Mouse (Mus musculus): ENCODE results near the gene Capn7.

The Capn7 gene

DNA sequence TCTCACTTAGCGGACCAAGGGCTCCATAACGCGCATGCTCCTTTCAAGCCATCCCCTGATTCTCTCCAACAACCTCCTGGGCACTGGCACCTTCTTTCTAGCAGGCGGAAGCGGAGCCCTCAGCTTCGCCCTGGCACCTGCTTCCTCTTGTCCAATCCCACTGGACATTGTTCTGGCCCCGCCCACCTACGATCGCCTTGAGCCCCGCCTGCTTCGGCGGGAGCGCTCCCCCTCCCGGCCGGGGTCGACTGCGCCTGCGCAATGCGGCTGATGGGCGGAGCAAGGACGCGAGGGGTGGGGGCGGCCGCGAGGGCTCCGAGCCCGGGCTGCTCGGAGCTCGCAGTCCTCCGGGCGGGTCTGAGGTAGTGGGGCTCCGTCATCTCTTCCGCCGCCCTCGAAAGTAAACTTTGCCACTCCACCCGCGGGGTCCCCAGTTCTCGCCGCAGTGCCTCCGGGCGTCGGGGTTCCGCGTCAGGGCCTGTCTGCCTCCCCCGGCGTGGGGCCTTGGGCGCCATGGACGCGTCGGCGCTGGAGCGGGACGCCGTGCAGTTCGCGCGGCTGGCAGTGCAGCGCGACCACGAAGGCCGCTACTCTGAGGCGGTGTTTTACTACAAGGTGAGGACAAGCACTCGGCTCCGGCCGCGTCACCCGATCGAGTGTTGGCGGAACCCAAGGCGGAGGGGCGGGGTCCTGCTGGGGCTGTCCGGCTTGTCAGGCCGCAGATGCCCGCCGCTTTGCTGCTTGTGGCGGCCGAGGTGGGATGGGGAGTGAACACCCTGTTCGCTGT is at the start of gene Capn7:
Capn7 (plus strand) TSS at position 270 of the 787 bp plus-strand sequence.
- in situ Hi-C loops (cut with MboI; ENCODE audit: low sequenced_read_pairs), result no loop called here

GRCm38 (mm10) chr14:31313192-31313591 is 23.2 kb upstream of the Capn7 start:
- in situ Hi-C loops (cut with MboI; ENCODE audit: low sequenced_read_pairs), result no loop called here

DNA sequence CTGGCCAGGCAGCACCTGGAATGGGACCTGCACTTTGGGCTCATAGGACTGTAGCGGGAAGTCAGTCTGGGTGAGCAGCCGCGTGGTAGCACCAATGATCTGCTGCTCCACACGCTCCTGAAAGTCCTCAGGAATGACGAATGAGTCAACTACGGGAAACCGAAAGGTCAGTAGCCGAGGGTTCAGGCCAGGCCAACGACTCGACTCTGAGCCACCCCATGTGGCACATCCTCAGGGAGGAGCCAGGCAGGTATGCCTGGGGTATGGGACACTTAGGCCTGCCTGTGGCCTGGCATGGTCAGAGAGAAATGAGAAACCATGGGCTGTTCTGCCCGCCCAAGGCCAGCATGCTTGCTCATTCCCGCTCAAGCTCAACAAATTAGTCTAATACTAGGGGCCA is 19.8 kb upstream of the Capn7 start:
- in situ Hi-C loops (cut with MboI; ENCODE audit: low sequenced_read_pairs), result no loop called here

DNA sequence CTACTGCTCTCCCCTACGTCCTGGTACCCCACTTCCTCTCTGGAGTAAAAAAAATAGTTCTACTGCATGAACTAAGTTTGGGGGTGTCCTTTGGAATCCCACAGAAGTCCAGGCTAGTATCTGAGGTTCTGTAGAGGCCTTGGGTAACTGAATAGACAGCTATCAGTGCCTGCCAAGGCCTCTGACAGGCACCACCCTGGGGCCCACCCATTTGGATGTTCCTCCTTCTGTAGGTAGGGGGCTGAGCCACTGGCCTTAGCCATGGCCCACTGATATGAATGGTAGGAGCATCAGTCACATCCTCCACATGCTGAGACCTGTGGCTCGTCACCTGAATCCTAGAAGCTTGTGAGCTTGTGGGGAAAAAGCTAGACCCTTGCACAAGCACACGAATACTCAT is 18.7 kb upstream of the Capn7 start:
- in situ Hi-C loops (cut with MboI; ENCODE audit: low sequenced_read_pairs), result no loop called here

- in situ Hi-C loops (cut with MboI; ENCODE audit: low sequenced_read_pairs), result no loop called here
Measured at GRCm38 (mm10) chr14:31319546-31319945, 16.9 kb upstream of the Capn7 start.

DNA sequence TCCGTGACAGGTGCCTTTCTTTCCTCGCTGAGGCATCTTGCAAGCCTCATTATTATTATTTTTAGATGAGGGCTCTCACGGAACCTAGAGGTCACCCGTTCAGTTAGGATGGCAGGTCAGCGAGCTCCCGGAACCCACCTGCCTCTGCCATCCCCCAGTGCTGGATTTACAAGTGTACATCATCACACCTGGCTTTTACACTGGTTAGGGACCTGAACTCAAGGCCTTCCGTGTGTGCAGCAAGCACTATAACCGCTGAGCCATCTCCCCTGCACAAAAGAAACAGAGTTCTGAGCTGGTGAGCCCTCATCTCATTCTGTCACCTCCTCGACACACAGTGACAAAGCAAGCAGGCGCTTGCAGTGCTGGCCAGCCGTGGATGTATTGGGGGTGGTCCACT is 15.3 kb upstream of the Capn7 start:
- in situ Hi-C loops (cut with MboI; ENCODE audit: low sequenced_read_pairs), result no loop called here

DNA sequence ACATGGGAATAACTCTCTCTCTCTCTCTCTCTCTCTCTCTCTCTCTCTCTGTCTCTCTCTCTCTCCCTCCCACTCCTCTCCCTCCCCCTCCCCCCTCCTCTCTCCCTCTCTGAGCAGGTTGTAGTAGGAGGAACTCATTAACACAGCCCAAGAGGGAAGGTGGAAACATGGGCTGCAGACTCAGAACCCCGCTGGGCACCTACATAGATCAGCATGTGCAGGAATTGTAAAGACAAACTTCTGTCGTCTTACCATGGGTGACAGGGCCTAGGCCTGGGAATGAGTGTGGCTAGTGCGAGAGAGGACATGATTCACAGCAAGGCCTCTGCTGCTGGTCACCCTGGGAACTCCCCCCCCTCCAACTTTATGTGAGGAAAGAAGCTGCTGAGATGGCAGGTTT is 14.2 kb upstream of the Capn7 start:
- in situ Hi-C loops (cut with MboI; ENCODE audit: low sequenced_read_pairs), result no loop called here

- in situ Hi-C loops (cut with MboI; ENCODE audit: low sequenced_read_pairs), result no loop called here
Measured at GRCm38 (mm10) chr14:31323189-31323588, 13.2 kb upstream of the Capn7 start.

DNA sequence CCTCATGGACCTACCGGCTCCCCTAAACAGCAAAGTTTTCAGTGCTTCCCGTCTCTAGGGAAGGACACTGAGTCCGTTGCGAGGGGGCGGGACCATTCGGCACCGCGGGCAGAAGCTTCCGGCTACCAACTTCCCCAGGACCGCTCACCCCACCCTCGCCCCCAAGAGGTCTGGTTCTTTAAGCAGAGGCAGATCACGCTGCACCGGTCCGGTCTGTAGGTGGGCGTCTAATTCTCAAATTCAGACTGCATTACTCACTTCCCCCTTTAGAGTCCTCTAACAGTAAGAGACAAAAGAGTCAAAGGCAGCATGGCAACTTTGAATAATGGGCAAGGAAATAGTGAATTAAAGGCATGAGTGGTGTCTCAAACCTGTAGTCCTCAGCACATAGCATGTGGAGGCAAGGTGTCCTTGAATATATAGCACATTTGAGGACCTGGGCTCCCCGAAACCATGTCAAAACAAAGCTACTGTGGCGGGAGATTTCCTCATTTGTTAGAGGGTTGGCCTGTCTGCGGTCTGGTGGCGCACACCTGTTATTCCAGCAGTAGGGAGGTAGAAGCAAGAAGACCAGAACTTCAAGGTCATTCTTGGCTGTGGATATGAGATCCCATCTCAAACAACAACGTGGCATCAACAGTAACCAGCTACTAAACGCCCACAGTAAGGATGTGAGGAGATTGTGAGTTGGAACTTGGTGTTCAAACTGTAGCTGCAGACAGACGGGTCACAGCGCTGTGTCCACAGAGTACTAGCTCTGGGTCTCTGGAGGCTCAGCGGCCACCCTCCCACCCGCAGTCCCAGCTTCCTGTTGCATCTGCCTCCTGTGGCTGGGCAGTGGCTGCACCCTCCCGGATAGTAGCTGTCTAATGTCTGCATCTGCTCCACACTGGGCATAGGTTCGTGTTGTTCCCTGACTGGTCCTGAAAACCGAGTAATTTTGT is 12.3 kb upstream of the Capn7 start, which contains the start of gene Dnah1:
Dnah1 (minus strand) TSS at position 48 of the 944 bp plus-strand sequence.
- in situ Hi-C loops (cut with MboI; ENCODE audit: low sequenced_read_pairs), result no loop called here

- in situ Hi-C loops (cut with MboI; ENCODE audit: low sequenced_read_pairs), result loop anchor here (5.0 kb wide), 1 partner anchor 53 kb away; no protein-coding TSS in a partner anchor
Measured at GRCm38 (mm10) chr14:31324851-31325250, 11.6 kb upstream of the Capn7 start.

DNA sequence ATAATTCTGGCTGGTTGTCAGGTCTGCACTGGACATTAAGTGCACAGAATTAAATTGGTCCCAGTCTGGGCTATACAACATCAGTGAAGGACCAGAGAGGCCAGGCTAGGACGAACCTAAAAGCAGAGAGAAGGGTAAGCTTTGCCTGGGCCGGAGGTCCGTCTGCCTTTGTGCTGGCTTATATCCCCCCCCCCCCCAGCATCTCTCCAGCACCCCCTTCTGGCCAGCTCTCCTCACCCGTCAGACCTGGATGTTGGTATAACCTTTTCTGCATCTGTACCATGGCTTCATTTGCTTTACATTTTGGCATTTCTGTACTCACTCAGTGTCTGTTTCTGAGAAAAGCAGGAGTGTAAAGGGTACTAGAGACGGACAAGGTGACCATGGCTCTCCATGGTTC is 10.9 kb upstream of the Capn7 start:
- in situ Hi-C loops (cut with MboI; ENCODE audit: low sequenced_read_pairs), result loop anchor here (5.0 kb wide), 1 partner anchor 53 kb away; no protein-coding TSS in a partner anchor

GRCm38 (mm10) chr14:31326770-31327169 is 9.7 kb upstream of the Capn7 start:
- in situ Hi-C loops (cut with MboI; ENCODE audit: low sequenced_read_pairs), result loop anchor here (5.0 kb wide), 1 partner anchor 54 kb away; no protein-coding TSS in a partner anchor

DNA sequence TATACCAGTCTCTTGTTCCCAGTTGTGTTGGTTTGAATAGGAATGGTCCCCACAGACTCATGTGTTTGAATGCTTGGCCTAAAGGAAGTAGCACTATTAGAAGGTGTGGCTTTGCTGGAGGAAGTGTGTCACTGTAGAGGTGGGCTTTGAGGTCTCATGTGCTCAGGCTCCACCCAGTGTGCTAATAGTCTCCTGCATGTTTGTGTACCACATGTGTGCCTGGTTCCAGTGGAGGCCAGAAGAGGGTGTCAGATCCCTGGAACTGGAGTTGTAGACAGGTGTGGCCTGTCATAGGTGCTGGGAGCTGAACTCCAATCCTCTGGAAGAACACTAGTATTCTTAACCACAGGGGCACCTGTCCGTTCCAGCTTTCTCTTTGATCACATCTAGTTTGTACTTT is 9.2 kb upstream of the Capn7 start:
- in situ Hi-C loops (cut with MboI; ENCODE audit: low sequenced_read_pairs), result loop anchor here (5.0 kb wide), 1 partner anchor 55 kb away; no protein-coding TSS in a partner anchor

GRCm38 (mm10) chr14:31327681-31328080 is 8.8 kb upstream of the Capn7 start:
- in situ Hi-C loops (cut with MboI; ENCODE audit: low sequenced_read_pairs), result loop anchor here (5.0 kb wide), 1 partner anchor 55 kb away; no protein-coding TSS in a partner anchor

DNA sequence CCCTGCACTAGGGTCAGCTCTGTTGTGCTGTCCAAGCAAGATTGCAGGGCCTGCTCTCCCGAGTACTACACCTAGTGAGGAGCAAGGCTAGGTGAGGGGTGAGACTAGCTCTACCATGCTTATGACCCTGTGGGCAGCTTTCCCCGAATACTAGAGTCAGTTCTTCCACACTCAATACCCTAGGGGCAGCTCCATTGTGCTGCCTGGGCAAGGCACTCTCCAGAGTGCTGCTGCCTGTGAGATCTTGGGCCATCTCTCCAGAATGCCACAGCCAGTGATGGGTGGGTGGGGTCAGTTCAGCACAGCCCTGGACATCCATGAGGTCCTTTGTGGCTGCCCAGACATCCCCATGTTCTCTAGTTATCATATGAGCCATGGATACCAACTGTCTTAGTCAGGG is 6.7 kb upstream of the Capn7 start:
- in situ Hi-C loops (cut with MboI; ENCODE audit: low sequenced_read_pairs), result loop anchor here (5.0 kb wide), 1 partner anchor 57 kb away; no protein-coding TSS in a partner anchor

DNA sequence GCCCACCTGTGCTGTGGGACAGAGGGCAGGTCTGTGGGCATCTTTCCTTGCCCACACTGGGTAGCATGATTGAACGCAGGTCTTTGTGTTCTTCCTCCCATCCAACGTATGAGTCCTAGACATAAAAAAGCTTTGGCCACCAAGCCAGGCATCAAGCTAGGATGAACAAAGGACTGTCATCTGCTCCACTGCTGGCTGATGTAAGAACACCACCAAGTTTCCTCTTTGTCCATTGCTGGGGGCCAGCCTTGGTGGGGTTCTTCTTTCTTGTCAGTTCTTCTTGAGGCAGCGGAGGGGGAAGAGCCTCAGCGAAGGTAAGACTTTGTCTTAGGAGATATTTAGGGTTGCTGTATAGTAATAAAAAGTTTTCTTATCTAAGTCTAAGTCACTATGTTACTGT is 5.5 kb upstream of the Capn7 start:
- in situ Hi-C loops (cut with MboI; ENCODE audit: low sequenced_read_pairs), result no loop called here

DNA sequence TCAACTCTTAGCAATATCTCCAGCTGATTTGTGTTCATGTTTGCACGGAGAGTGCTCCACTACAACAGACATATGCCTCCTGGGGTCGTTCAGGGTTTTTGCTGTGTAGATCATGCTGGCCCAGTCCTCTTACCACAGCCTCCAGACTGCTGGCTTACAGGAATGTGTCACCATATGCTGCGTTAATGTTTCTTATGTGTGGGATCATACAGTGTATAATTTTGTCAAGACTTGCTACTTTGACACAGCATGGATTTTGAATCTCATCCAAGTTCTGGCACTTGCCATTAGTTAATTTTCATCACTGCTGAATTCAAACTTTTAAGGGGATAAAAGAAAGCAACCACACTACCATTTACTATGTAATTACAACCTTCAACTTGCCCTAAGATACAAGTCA is 673 bp upstream of the Capn7 start:
- in situ Hi-C loops (cut with MboI; ENCODE audit: low sequenced_read_pairs), result no loop called here

DNA sequence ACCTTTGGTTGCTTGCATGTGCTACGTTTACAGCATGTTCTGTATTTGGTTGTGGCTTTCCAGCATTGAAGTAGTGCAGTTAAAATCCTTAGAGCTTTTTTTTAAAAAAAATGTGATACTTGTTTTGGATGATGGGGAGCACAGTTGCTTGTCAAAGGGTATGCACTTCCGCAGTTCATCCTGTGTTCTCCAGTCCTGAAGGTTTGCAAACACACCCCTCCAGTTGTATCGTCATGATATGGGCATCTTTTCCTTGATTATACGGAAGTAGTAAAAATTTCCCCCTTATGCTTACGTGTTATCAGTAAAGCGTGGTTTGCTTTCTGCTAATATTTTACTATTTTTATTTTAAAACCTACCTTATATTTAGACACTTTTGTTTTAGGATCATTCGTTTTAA is 968 bp downstream of the Capn7 start:
- in situ Hi-C loops (cut with MboI; ENCODE audit: low sequenced_read_pairs), result no loop called here

DNA sequence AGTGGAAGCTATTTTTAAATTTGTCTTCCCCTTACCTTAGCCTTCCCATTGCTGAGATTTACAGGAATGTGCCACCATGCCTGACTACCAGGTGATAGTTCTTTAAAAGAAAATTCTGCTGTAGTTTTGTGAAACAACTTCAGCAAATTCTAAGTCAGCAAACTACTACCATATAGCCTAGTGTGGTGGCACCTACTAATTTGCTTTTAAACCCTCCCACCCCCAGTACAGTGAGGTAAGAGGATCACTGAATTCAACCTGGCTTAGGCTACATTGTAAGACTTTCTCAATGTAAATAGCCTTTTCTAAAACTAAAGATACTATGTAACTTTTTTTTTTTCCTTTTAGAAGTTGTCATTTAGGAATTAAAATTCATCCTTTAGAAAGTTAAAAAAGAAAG is 1.5 kb downstream of the Capn7 start:
- in situ Hi-C loops (cut with MboI; ENCODE audit: low sequenced_read_pairs), result no loop called here

DNA sequence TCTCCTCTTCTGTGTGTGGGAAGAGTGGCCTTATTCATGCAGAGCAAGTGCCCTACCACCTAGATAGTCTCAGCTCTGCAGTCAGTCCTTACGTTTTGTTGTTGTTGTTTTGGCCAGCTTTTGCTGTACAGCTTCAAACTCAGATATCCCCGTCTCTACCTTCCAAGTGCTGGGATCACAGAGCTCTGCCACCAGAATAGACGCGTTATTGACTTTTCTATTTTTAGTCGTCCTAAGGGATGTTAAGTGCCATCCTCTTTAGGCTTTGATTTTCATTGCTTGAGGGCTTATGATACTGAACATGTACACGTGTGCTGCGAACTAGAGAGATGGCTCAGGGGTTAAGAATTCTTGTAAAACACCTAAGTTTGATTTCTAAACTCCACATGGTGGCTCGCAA is 6.8 kb downstream of the Capn7 start:
- in situ Hi-C loops (cut with MboI; ENCODE audit: low sequenced_read_pairs), result no loop called here

DNA sequence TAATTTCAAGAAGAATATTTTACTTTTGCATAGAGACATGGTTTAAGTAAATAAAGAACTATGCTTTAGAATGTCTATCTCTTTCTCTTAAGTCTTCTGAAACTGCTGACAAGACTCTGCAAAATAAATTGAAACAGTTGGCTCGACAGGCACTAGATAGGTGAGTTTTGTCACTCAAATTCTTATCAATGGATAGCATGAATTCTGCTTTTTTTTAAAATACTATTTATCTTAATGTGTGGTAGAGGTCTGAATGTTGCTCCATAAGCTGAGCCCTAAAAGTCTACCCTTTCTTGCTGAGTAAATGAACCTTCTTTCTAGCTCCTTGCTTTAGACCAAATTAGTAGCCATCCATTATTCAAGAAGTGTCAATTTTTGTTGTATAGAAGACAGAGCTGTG is 8.9 kb downstream of the Capn7 start:
- in situ Hi-C loops (cut with MboI; ENCODE audit: low sequenced_read_pairs), result no loop called here

All from CH12F3 (cell line).